Mouse (Mus musculus) liver, postnatal 0 days (tissue): ENCODE results near the gene Pdrg1.
A peak's percentile ranks its signal among the peaks of the same experiment; 100 is the strongest.

Experiments used
- CTCF ChIP-seq: sonication (generic); IDR thresholded peaks from 2 replicates; pipeline ENCODE4 v1.5.1; 2016; ENCODE audit warnings: antibody characterized with exemption, low read depth
- EP300 ChIP-seq: IDR thresholded peaks from 2 replicates; pipeline ENCODE4 v1.6.1; 2016; ENCODE audit warnings: antibody characterized with exemption, low read depth, mild to moderate bottlenecking

DNA sequence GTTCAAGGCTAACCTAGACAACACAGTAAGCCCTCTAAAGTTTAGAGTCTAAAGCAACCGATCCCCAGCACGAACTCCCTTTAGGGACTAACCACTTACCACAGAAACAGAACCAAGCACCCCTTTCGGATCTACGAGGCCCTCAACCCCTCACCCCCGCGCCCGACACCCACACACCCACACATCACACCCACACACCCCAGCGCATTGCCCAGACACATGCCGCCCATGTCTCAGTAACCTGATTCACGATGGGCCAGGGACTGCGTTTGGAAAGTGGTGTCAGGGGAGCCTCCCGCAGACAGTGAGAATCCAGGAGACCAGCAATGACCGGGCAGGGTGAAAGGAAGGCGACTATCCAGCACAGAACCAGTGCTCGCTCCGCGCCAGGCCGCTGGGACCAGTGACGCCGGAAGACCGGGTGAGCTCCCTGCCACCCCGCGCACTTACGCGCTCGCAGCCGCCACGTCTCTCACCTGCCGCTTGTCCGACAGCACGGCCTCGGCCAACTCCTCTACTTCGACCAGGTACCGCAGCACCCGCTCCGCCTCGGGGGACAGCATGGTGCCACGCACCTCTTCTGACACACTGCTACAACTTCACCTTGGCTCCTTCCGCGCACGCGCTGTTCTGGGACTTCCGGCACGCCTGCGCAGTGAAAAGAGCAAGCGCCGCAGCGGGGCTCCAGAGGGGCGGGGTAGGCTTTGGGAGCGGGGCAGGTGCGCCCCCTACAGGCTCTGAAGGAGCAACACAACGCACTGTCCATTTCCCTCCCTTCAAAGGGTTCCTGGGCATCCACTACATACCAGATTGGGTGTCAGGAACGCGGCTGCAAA is at the start of gene Pdrg1:
- TF ChIP-seq CTCF (peak; percentile 98), EP300 (no peak)
